Mouse (Mus musculus) gastrocnemius, adult 2 months (tissue): ENCODE data around the gene Derl3. TPM values are rescaled to one million over a fixed set of nuclear protein-coding genes. Genes with fewer than 3 reads are reported as not detected.
"Not testable (repeated sequence)": the region's sequence is repeated elsewhere in the genome, so short reads cannot be mapped to it uniquely, and the experiment has no call there.

Experiments used
- DNase-seq: peaks from one replicate; pipeline ENCODE4 v3.0.0; 2022
- H3K27ac ChIP-seq: fragments of 200-600 bp; 2 replicates; pipeline ENCODE4 v1.8.1; 2022; ENCODE audit warnings: mild to moderate bottlenecking
- H3K4me3 ChIP-seq: fragments of 200-600 bp; 2 replicates; pipeline ENCODE4 v1.8.1; 2022; ENCODE audit warnings: mild to moderate bottlenecking, moderate library complexity
- CTCF ChIP-seq: fragments of 200-600 bp; IDR thresholded peaks from 2 replicates; pipeline ENCODE4 v1.8.1; 2022; ENCODE audit warnings: antibody characterized with exemption, mild to moderate bottlenecking, moderate library complexity
- intact Hi-C: fragments of 180-260 bp; cut with DNase I; formaldehyde crosslinking; loops from one replicate; pipeline ENCODE4 v1.15.1; 2025
- total RNA-seq, 2 experiments: library from RNA; stranded (reverse); gene quantifications; 2 replicates each; pipeline ENCODE4 v1.2.3; 2021

The Derl3 gene
- total RNA-seq, 2 experiments from 2014 or later = 0.45 TPM; not detected in 1

- Histone ChIP-seq H3K4me3 (no peak overlapping the region), H3K27ac (no peak overlapping the region)
- intact Hi-C loops = no loop called here
- no peak for TF ChIP-seq CTCF
- DNase-seq = no peak
Observed at GRCm38 (mm10) chr10:75880351-75880750, 12.9 kb upstream of the Derl3 start.

GRCm38 (mm10) chr10:75880771-75881577 lies 12.2 kb upstream of the Derl3 start:
- intact Hi-C loops = no loop called here
- no peak overlapping the region for H3K27ac ChIP-seq
- no peak for TF ChIP-seq CTCF

GRCm38 (mm10) chr10:75881578-75882432 lies 11.4 kb upstream of the Derl3 start:
- no peak for DNase-seq
- H3K27ac ChIP-seq = no peak overlapping the region
- TF ChIP-seq CTCF = no peak
- H3K4me3 ChIP-seq = no peak overlapping the region
- intact Hi-C loops = no loop called here

More at GRCm38 (mm10) chr10:75880771-75881577, 12.2 kb upstream of the Derl3 start:
- H3K4me3 ChIP-seq = no peak overlapping the region
- DNase-seq = no peak

- Histone ChIP-seq H3K4me3 (peak overlapping the region; percentile 53), H3K27ac (0 out of 2 replicates have a peak overlapping the region, but pooled peaks have one; percentile 28)
- no peak for DNase-seq
- intact Hi-C loops = loop anchor here (1.0 kb wide), 1 partner anchor 69 kb away; no protein-coding TSS in a partner anchor
- no peak for TF ChIP-seq CTCF
Observed at GRCm38 (mm10) chr10:75882433-75883231, 10.6 kb upstream of the Derl3 start.

GRCm38 (mm10) chr10:75883232-75883552 lies 10.0 kb upstream of the Derl3 start:
- Histone ChIP-seq H3K4me3 (peak overlapping the region; percentile 53), H3K27ac (0 out of 2 replicates have a peak overlapping the region, but pooled peaks have one; percentile 28)
- intact Hi-C loops = loop anchor here (1.0 kb wide), 1 partner anchor 68 kb away; no protein-coding TSS in a partner anchor
- DNase-seq = peak; percentile 84
- TF ChIP-seq CTCF = peak; percentile 64

- H3K4me3 ChIP-seq = no peak overlapping the region
- DNase-seq = no peak
- no peak overlapping the region for H3K27ac ChIP-seq
- intact Hi-C loops = no loop called here
- TF ChIP-seq CTCF = no peak
Observed at GRCm38 (mm10) chr10:75884742-75885141, 8.5 kb upstream of the Derl3 start.

GRCm38 (mm10) chr10:75887504-75887903 lies 5.7 kb upstream of the Derl3 start:
- intact Hi-C loops = not testable (repeated sequence)

GRCm38 (mm10) chr10:75889406-75890153 lies 3.6 kb upstream of the Derl3 start:
- intact Hi-C loops = no loop called here

More at GRCm38 (mm10) chr10:75887504-75887903, 5.7 kb upstream of the Derl3 start:
- not testable (repeated sequence) for DNase-seq, H3K4me3 ChIP-seq, H3K27ac ChIP-seq

GRCm38 (mm10) chr10:75894601-75895000 lies 1.4 kb downstream of the Derl3 start:
- TF ChIP-seq CTCF = no peak
- no peak overlapping the region for H3K27ac ChIP-seq
- intact Hi-C loops = no loop called here
- no peak overlapping the region for H3K4me3 ChIP-seq
- no peak for DNase-seq

More at GRCm38 (mm10) chr10:75889406-75890153, 3.6 kb upstream of the Derl3 start:
- no peak overlapping the region for H3K4me3 ChIP-seq
- no peak for TF ChIP-seq CTCF
- no peak for DNase-seq
- no peak overlapping the region for H3K27ac ChIP-seq

GRCm38 (mm10) chr10:75895730-75896129 lies 2.5 kb downstream of the Derl3 start:
- intact Hi-C loops = loop anchor here (5.0 kb wide), 1 partner anchor 42 kb away; the partner anchor contains the start of gene Mmp11
- Histone ChIP-seq H3K27ac (no peak overlapping the region), H3K4me3 (no peak overlapping the region)
- DNase-seq = no peak
- TF ChIP-seq CTCF = no peak

GRCm38 (mm10) chr10:75896208-75896607 lies 3.0 kb downstream of the Derl3 start:
- intact Hi-C loops = loop anchor here (5.0 kb wide), 1 partner anchor 41 kb away; the partner anchor contains the start of gene Mmp11
- no peak overlapping the region for H3K27ac ChIP-seq
- H3K4me3 ChIP-seq = no peak overlapping the region
- no peak for TF ChIP-seq CTCF
- DNase-seq = no peak
